Mouse (Mus musculus): ENCODE measurements around the gene Gbp6. TPM values are rescaled to one million over a fixed set of nuclear protein-coding genes. Genes with fewer than 3 reads are reported as not detected.

The Gbp6 gene
- total RNA-seq, 2 experiments from 2014 or later: 11.1 to 14.5 TPM

Other genes with a start within 250 kb of the Gbp6 start
- 1 to 10 TPM; 8.5 to 9.4 TPM for gene Gbp9, start 154.2 kb downstream of the Gbp6 start, total RNA-seq (2021)
- gene Gbp8, start 154.2 kb downstream of the Gbp6 start, total RNA-seq (2021): under 1 TPM; 0.49 to 0.79 TPM
- gene Gbp4, start 154.1 kb downstream of the Gbp6 start, total RNA-seq (2021): 1 to 10 TPM; 4.0 to 6.9 TPM
- 1 to 10 TPM in 1 of 2 experiments, under 1 TPM in 1; 0.95 to 1.5 TPM for gene Gbp10, start 54.2 kb downstream of the Gbp6 start, total RNA-seq (2021)
- gene Gm43302, start within 50 bp of the Gbp6 start, total RNA-seq (2021): not detected
- 100 to 1,000 TPM in 1 of 2 experiments, 10 to 100 TPM in 1; 94.1 to 127 TPM for gene Lrrc8b, start 122.1 kb upstream of the Gbp6 start, total RNA-seq (2021)
- 10 to 100 TPM; 23.9 to 26.6 TPM for gene Lrrc8c, start 225.7 kb upstream of the Gbp6 start, total RNA-seq (2021)